Mouse (Mus musculus) limb, embryonic 13.5 days (tissue): ENCODE results near the gene Tbc1d21. TPM values are rescaled to one million over a fixed set of nuclear protein-coding genes. Genes with fewer than 3 reads are reported as not detected.

Source experiments
- ATAC-seq: fragments of 200-750 bp; cut with Nextera tagmentation; 2 replicates; pipeline ENCODE4 v1.8.0; 2017; ENCODE audit warnings: low read depth, moderate number of reproducible peaks, moderate TSS enrichment; ENCODE audit not compliant: low FRiP score
- H3K27ac ChIP-seq: fragments of 300-500 bp; sonication (generic); 2 replicates; pipeline ENCODE4 v1.5.1; 2015; ENCODE audit warnings: inconsistent platforms, mild to moderate bottlenecking, moderate library complexity
- H3K27me3 ChIP-seq: fragments of 300-500 bp; sonication (generic); 2 replicates; pipeline ENCODE4 v1.6.1; 2015; ENCODE audit warnings: mild to moderate bottlenecking, inconsistent platforms
- H3K36me3 ChIP-seq: fragments of 300-500 bp; sonication (generic); 2 replicates; pipeline ENCODE4 v1.6.1; 2015; ENCODE audit warnings: inconsistent platforms, mild to moderate bottlenecking, moderate library complexity
- H3K4me1 ChIP-seq: fragments of 300-500 bp; sonication (generic); 2 replicates; pipeline ENCODE4 v1.6.1; 2015; ENCODE audit warnings: inconsistent platforms
- H3K4me2 ChIP-seq: fragments of 300-500 bp; sonication (generic); replicated peaks from 2 replicates; pipeline ENCODE4 v1.6.1; 2015; ENCODE audit warnings: inconsistent platforms, mild to moderate bottlenecking, moderate library complexity
- H3K4me3 ChIP-seq: fragments of 300-500 bp; sonication (generic); 2 replicates; pipeline ENCODE4 v1.5.1; 2015; ENCODE audit warnings: moderate library complexity, mild to moderate bottlenecking, inconsistent platforms
- H3K9ac ChIP-seq: fragments of 300-500 bp; sonication (generic); 2 replicates; pipeline ENCODE4 v1.6.1; 2015; ENCODE audit warnings: mild to moderate bottlenecking, inconsistent platforms
- H3K9me3 ChIP-seq: fragments of 300-500 bp; sonication (generic); 2 replicates; pipeline ENCODE4 v1.6.1; 2016; ENCODE audit warnings: inconsistent platforms
- WGBS: fragments of 180-500 bp; shearing (Covaris S2); methylation state at CpG from one replicate; pipeline ENCODE4 v1.1.7; 2015; 5-methylcytosine and 5-hydroxymethylcytosine counted together
- polyA plus RNA-seq: library from polyadenylated mRNA; unstranded; fragments of >200 nt; fragmentation: Nextera tagmentation; extraction: Ambion mirVana; gene quantifications from 2 replicates; pipeline ENCODE4 v1.2.1, GENCODE M21; 2015

The Tbc1d21 gene
- polyA plus RNA-seq, 1 experiment from 2014 or later: not detected

DNA sequence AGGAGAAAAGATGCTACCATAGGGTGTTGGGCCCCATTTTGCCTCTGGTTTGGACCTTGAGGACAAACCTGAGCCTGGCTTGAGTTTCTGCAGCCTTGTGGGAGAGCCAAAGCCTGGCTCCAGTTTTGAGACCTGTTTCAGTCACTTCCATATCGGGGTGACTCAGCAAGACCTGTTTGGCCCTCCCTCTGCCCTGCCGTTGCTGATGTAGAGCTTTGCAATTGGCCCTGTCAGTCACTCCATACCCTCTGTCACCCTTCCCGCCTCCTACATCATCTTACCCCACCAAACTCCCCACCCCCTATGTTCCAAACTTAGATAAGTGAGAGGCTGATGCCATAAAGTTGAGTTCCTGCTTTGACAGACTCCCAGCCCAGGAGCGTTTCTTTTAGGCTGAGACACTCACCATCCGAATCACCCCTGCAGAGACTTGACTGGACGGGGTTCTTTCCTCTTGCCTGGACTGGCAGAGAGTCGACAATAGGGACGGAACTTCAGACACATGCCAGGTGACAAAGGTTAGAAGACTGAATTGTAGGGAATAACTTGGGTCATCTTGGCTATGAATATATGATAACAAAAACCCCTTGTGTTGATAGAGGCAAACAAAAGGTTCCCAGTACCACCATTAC is 33.5 kb downstream of the Tbc1d21 start:
- 63% methylated on average over 8 of the region's 8 CpGs for WGBS
- ATAC-seq: no peak
- no peaks in the 10 kb centered on the region for H3K36me3 ChIP-seq

DNA sequence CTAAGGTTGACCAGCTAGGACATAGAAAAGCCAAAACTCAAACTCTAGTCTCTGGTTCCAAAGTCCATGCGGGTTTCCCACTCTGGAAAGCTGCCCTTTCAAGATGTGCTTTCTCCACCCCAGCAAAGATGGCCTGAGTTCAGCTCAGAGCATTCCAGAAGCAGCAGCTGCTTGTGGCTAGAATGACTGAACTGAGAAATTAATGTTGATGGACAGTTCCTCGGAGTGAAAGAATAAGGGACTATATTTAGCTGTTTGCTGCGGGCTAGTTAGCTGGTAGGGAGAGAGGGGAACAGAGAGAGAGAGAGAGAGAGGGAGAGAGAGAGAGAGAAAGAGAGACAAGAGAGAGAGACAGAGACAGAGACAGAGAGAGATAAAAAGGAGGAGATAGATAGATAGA is 39.0 kb downstream of the Tbc1d21 start:
- H3K4me1 ChIP-seq: peaks cover 13% of the 10 kb centered on the region
- no peak overlapping the region for H3K4me2 ChIP-seq
- H3K36me3 ChIP-seq: no peaks in the 10 kb centered on the region
- 0 out of 2 replicates have a peak, but pooled peaks cover 3% of the 10 kb centered on the region for H3K27me3 ChIP-seq
- no peaks in the 10 kb centered on the region; the same call in 1 of the 2 replicates for H3K9me3 ChIP-seq
- no peak overlapping the region for H3K4me3 ChIP-seq
- no peak overlapping the region for H3K9ac ChIP-seq
- no peak overlapping the region for H3K27ac ChIP-seq
- no peak for ATAC-seq
- WGBS: 68% methylated on average over 3 of the region's 3 CpGs

More for the DNA sequence above, 33.5 kb downstream of the Tbc1d21 start:
- Histone ChIP-seq H3K9ac (no peak overlapping the region), H3K27ac (no peak overlapping the region), H3K4me3 (no peak overlapping the region), H3K9me3 (no peaks in the 10 kb centered on the region; the same call in 1 of the 2 replicates), H3K27me3 (no peaks in the 10 kb centered on the region), H3K4me2 (no peak overlapping the region), H3K4me1 (no peaks in the 10 kb centered on the region)

DNA sequence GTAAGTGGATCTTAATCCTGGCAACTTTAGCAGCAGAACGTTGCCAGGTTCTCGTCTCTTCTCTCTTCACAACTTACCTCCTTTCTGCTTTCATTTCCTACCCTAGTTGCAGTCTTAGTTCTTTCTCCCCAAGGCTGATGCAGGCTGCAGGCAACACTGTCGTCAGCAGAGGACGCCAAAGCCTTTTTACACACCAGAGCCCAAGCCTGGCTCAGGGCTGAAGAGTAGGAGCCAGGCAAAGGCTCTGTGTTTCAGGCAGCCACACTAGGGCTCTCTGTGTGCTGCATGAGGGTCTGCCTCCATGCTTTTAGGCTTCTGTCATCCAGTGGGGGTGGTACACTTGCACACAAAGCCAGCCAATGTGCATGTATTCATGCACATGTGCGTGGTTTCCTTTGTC is 40.0 kb downstream of the Tbc1d21 start:
- no peak overlapping the region for H3K4me2 ChIP-seq
- 0 out of 2 replicates have a peak, but pooled peaks cover 3% of the 10 kb centered on the region for H3K27me3 ChIP-seq
- H3K4me1 ChIP-seq: peaks cover 16% of the 10 kb centered on the region
- no peaks in the 10 kb centered on the region; the same call in 1 of the 2 replicates for H3K9me3 ChIP-seq
- 20% methylated on average over 5 of the region's 5 CpGs for WGBS
- ATAC-seq: peak; percentile 73; the same call in 1 of the 2 replicates
- no peak overlapping the region for H3K4me3 ChIP-seq
- H3K9ac ChIP-seq: no peak overlapping the region
- H3K27ac ChIP-seq: no peak overlapping the region
- H3K36me3 ChIP-seq: no peaks in the 10 kb centered on the region

DNA sequence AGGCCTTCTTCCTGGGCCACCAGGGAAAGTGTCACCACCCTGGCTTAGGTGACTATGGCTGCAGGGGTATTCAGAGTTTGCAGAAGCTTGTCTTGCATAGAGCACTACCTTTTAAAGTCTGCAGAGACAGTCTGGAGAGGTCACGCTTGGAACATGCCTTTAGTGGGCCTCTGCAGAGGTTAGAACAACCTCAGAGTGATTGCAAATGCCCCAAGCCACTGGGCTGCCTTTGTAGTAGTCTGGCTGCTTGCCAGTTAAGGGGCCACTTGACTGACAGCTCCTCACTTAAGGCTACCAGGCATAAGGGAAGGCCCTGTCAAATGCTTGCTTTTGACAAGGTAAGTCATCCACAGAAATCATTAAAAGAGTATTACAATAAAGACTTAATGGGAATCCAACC is 42.9 kb downstream of the Tbc1d21 start:
- Histone ChIP-seq H3K4me3 (no peak overlapping the region), H3K4me1 (peaks cover 27% of the 10 kb centered on the region), H3K4me2 (no peak overlapping the region), H3K9me3 (no peaks in the 10 kb centered on the region), H3K27me3 (0 out of 2 replicates have a peak, but pooled peaks cover 3% of the 10 kb centered on the region), H3K36me3 (no peaks in the 10 kb centered on the region), H3K27ac (no peak overlapping the region), H3K9ac (no peak overlapping the region)
- no peak for ATAC-seq
- WGBS: 29% methylated on average over 1 of the region's 1 CpGs

DNA sequence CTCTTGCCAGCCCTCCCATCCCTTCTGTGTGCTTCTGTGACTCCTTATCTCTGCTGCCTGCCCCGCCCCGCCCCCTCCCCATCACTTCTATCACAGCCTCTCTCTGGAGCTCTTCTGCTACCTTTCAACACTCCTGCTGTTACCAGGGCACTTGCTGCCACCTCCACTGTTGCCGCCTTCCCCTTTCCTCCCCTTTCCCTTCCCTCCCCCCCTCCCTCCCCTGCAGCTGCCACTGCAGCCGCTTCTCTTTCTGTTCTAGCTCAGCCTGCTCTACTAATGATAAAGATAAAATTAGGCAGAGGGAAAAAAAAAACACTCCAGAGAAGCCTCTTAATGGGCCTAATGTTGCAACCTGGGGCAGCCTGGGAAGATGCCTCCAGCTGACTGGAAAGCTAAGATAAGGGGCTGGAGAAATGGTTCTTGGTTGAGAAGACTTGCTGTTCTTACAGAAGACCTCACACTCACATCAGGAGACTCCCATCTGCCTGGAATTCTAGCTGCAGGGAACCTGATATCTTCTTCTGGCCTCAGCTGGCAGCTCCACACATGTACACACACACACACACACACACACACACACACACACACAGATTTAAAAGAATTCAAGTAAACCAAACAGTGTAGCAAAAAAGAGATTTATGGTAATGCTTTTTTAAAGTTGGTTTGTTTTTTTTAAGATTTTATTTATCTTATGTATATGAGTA is 43.6 kb downstream of the Tbc1d21 start:
- 18% methylated on average over 4 of the region's 4 CpGs for WGBS
- Histone ChIP-seq H3K27ac (no peak overlapping the region), H3K27me3 (0 out of 2 replicates have a peak, but pooled peaks cover 3% of the 10 kb centered on the region), H3K4me1 (peaks cover 27% of the 10 kb centered on the region), H3K4me2 (no peak overlapping the region), H3K9me3 (no peaks in the 10 kb centered on the region), H3K36me3 (no peaks in the 10 kb centered on the region), H3K4me3 (no peak overlapping the region), H3K9ac (no peak overlapping the region)
- no peak for ATAC-seq

DNA sequence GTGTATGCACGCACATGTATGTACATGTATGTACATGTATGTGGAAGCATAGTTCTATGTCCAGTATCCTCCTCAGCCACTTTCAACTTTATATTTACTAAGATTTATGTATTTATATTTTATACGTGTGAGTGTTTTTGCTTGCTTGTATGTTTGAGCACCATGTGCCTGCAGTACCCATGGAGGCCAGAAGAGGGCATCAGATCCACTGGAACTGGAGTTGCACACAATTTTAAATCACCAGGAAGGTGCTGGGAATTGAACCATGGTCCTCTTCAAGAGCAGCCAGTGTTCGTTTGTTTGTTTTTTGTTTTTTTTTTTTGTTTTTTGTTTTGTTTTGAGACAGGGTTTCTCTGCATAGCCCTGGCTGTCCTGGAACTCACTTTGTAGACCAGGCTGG is 48.6 kb downstream of the Tbc1d21 start:
- Histone ChIP-seq H3K4me1 (peaks cover 40% of the 10 kb centered on the region), H3K9ac (no peak overlapping the region), H3K9me3 (no peaks in the 10 kb centered on the region), H3K4me3 (no peak overlapping the region), H3K36me3 (no peaks in the 10 kb centered on the region), H3K27me3 (no peaks in the 10 kb centered on the region), H3K4me2 (no peak overlapping the region), H3K27ac (no peak overlapping the region)
- no peak for ATAC-seq
- 98% methylated on average over 3 of the region's 3 CpGs for WGBS

DNA sequence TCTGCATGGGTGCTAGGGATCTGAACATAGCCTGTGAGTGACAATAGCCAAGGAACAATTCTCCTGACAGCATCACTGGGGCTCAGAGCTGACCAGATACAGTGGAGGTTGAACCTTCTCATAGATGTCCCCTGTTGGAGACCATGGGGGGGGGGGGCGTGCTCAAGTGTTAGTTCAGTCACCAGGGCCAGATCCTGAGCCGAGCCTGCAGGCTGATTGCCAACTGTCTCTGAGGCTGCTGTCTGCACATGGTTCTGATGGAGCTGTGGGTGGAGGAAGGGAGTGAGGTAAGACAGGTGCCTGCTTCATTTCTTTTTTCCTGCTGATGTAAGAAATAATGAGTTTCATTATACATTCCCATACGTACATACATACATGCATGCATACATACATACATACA is 51.9 kb downstream of the Tbc1d21 start:
- Histone ChIP-seq H3K27ac (no peak overlapping the region), H3K9me3 (no peaks in the 10 kb centered on the region), H3K4me2 (no peak overlapping the region), H3K27me3 (no peaks in the 10 kb centered on the region), H3K4me1 (peaks cover 56% of the 10 kb centered on the region), H3K9ac (no peak overlapping the region), H3K4me3 (no peak overlapping the region), H3K36me3 (no peaks in the 10 kb centered on the region)
- ATAC-seq: no peak
- WGBS: 71% methylated on average over 3 of the region's 3 CpGs

DNA sequence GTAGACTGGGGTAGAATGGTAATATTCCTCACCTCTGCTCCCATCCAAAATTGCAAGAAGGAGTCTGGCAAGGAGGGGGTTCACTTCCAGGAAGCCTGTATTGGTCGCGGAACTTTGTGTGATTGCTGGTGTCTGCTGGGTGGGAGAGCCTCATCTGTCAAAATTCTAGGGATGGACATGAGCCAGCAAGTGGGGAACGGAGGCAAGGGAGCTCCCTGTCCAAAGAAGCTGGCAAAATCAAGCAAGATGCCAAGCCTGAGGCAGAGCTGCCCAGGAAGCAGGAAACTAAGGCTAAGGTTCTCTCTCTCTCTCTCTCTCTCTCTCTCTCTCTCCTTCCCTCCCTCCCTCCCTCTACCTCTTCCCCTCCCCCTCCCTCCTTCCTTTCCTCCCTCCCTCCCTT is 52.9 kb downstream of the Tbc1d21 start:
- no peaks in the 10 kb centered on the region for H3K9me3 ChIP-seq
- 0 out of 2 replicates have a peak overlapping the region, but pooled peaks have one; percentile 14 for H3K4me2 ChIP-seq
- peaks cover 65% of the 10 kb centered on the region for H3K4me1 ChIP-seq
- no peaks in the 10 kb centered on the region for H3K27me3 ChIP-seq
- WGBS: 65% methylated on average over 3 of the region's 3 CpGs
- no peaks in the 10 kb centered on the region for H3K36me3 ChIP-seq
- ATAC-seq: no peak
- H3K4me3 ChIP-seq: no peak overlapping the region
- H3K9ac ChIP-seq: no peak overlapping the region
- H3K27ac ChIP-seq: peak overlapping the region; percentile 52; the same call in 1 of the 2 replicates

DNA sequence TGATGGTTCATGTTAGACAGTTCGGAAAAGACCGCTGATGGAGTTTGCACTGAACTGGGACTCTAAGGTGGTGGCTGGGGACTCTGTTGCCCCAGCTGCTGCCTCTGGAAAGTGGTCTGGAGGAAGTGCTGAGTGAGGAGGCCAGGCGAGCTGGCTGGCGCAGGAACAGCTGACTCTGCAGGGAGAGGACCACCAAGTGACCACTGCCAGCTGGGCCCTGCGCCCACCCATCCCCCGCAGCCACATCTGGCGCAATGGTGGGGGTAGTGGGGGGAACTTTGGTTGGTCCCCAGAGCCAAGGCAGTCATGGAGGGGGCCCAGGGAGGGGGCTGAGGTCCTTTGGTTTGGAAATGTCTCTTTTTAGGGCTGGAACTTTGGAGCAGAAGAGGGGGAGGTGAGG is 53.5 kb downstream of the Tbc1d21 start:
- 49% methylated on average over 7 of the region's 7 CpGs for WGBS
- H3K4me3 ChIP-seq: no peak overlapping the region
- H3K36me3 ChIP-seq: no peaks in the 10 kb centered on the region
- H3K27ac ChIP-seq: peak overlapping the region; percentile 94
- no peak overlapping the region for H3K9ac ChIP-seq
- peaks cover 69% of the 10 kb centered on the region for H3K4me1 ChIP-seq
- no peaks in the 10 kb centered on the region for H3K9me3 ChIP-seq
- H3K27me3 ChIP-seq: peaks cover 3% of the 10 kb centered on the region; the same call in 1 of the 2 replicates
- 0 out of 2 replicates have a peak overlapping the region, but pooled peaks have one; percentile 14 for H3K4me2 ChIP-seq
- ATAC-seq: no peak

DNA sequence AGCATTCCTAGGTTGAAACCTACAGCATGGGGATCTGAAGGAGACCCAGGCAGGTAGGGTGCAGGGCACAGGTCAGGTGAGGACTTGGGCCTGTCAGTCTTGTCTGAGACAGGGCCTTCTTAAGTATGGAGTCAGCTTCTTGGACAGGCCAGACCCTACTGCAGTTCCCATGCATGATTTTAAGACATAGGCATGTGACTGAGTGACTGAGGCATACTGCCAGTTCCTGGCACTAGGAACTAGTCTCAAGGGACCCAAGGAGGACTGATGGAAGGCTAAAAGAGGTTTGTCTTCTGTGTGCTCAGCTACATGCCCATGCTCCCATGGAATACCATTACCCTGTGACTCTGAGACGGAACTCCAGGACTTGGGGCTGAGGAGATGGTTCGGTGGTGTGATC is 54.4 kb downstream of the Tbc1d21 start:
- WGBS: 78% methylated on average over 2 of the region's 2 CpGs
- Histone ChIP-seq H3K4me3 (no peak overlapping the region), H3K27ac (peak overlapping the region; percentile 94), H3K9ac (no peak overlapping the region), H3K4me2 (peak overlapping the region; percentile 42; the same call in 1 of the 2 replicates), H3K4me1 (peaks cover 78% of the 10 kb centered on the region), H3K9me3 (no peaks in the 10 kb centered on the region), H3K27me3 (peaks cover 9% of the 10 kb centered on the region; the same call in 1 of the 2 replicates), H3K36me3 (no peaks in the 10 kb centered on the region)
- no peak for ATAC-seq

DNA sequence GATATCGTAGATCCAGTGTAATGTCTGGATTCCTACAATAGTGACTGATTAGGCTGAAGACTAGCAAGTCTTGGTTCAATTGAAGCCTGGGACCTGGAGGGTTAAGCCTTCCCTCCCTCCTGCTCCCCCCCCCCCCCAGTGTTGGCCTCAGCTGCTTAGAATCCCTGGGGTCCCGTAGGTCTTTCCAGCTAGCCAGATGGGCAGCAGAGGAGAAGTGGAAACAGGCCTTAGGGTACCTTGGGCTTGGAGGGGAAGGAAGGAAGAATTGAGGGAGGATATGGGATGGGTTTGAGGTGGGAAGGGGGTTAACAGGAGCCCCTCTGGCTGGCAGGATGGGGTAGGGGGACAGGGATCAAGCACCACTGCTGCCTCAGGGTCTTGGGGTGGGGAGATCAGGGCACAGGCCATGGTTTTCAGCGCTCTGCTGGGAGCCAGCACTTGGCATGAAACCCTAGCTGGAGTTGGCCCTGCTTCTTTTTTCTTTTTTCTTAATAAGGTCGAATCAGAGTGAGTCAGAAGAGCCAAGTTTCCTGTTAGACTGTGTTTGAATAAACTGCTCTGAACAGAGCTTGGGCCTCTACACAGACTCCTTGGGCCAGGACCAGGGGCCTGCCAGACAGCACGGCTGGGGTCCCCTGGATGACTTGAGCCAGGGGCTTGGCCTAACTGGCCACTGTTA is 55.4 kb downstream of the Tbc1d21 start:
- peaks cover 9% of the 10 kb centered on the region; the same call in 1 of the 2 replicates for H3K27me3 ChIP-seq
- H3K4me2 ChIP-seq: peak overlapping the region; percentile 42
- H3K27ac ChIP-seq: peak overlapping the region; percentile 94
- H3K4me3 ChIP-seq: no peak overlapping the region
- H3K9me3 ChIP-seq: no peaks in the 10 kb centered on the region
- no peaks in the 10 kb centered on the region for H3K36me3 ChIP-seq
- ATAC-seq: peak; percentile 49; the same call in 1 of the 2 replicates
- H3K4me1 ChIP-seq: peaks cover 87% of the 10 kb centered on the region
- WGBS: 24% methylated on average over 5 of the region's 5 CpGs
- peak overlapping the region; percentile 50 for H3K9ac ChIP-seq

DNA sequence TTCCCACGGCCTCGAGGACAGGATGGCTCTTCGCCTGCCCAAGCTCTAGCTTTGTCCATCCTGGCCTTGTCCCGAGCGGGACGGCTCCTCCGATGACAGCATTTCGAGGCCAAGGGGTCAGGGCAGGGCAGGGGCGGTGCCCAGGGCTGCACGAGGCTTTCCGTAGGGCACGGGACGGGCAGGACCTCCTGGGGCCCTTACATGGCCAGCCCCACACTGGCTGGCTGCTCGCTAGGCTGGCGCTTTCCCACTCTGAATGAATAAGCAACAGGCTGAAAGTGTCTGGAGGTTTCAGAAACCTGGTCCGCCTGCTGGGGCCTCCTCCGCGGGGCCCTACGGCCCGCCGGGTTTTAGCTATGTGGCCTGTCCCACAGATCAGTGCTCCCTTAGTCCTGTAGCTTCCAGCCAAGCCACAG is 57.3 kb downstream of the Tbc1d21 start, which contains the start of gene Loxl1:
Gene Loxl1, minus strand, starts transcription at position 243 of the 416 bp plus-strand sequence.
- Histone ChIP-seq H3K27ac (peak within 1 kb of the TSS; percentile 93), H3K4me1 (peaks cover 93% of the 10 kb centered on the region), H3K36me3 (peaks cover 7% of the 10 kb centered on the region), H3K9ac (peak within 1 kb of the TSS; percentile 78), H3K27me3 (peaks cover 9% of the 10 kb centered on the region; the same call in 1 of the 2 replicates), H3K4me2 (peak within 1 kb of the TSS; percentile 79), H3K4me3 (peak within 1 kb of the TSS; percentile 66), H3K9me3 (no peaks in the 10 kb centered on the region)
- 2% methylated on average over 21 of the region's 21 CpGs for WGBS
- ATAC-seq: peak; percentile 58
